Mouse (Mus musculus): ENCODE data around the gene Fto.

The Fto gene

DNA sequence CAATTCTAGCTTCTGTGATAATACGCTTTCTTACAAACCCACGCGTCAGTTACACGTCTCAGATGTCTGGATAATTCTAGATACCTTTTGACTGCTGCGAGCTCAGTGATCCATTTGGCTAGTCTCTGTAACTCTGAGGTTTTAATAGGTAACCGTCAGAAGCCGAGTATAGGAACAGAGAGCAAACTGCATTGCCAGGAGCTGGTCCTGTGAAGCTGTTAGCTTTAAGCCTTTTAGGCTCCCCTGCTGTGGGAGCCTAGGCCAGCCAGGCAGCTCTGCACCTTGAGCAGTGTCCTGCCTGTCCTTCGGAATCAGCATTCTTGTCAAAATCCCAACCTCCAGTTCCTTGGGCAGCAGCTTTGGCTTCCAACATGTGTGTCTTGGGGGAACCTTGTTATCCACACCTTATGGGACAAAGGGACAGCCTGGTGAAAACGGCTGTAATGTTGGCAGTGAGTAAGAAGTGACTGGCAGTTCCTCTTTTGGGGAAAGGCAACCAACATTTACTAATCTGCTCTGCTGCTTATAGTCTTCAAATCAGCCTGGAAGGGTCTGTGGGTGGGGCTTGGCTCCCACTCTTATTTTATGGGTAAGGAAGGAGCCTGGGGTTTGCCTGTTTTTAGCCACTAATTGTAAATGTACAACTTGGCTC is 77.2 kb downstream of the Fto start:
- no peak for DNase-seq (ENCODE audit: low spot score)

DNA sequence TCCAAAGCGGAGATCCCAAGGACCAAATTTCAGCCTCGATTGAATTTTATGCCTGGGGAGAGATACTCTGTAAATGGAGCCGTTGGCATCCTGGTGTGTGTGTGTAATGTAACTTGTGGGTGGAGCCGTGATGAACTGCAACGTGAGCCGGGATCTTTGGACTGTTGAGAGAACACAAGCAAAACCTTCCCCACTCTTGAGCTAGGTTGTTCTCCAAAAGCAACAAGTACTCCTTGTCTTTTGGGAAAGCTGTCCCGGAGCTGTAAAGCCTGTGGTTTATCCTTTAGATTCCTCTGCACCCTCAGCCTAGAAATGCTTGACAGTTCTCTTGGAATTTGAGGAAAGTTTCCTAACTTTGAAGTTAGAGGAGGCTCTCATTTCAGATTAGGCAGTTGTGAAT is 78.9 kb downstream of the Fto start:
- DNase-seq (ENCODE audit: low spot score) = no peak

DNA sequence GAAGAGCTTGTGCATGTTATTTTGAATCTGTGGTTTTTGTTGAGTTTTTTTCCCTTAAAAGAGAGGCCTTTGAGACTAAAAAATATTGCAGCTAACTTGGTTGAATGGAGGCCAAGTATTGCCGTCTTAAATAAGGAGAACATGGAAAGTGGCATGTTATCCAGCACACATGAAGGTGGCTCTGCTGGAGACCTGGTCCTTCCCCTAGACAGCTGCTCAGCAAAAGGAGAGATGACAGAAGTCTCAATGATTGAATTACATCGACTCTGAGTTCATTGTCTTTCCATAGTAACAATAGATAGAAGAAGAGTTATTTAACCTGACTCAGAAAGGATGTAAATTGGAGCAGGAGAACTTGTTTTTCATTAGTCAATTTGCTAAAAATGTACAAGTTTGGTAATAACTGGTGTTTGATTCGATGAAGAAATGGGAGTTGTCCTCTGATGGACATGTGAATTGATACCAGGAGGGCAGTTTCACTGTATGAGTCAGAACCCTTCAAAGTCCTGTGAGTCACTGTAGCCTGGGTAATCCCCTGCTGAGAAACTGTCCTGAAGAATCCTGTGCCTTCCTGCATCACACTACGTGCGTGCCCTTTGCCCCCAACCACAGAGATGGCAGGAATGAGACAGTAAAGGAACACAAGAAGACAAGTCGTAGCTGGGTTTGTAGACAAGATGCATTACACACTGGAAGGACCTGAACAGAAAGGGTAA is 82.2 kb downstream of the Fto start:
- no peak for DNase-seq (ENCODE audit: low spot score)

DNA sequence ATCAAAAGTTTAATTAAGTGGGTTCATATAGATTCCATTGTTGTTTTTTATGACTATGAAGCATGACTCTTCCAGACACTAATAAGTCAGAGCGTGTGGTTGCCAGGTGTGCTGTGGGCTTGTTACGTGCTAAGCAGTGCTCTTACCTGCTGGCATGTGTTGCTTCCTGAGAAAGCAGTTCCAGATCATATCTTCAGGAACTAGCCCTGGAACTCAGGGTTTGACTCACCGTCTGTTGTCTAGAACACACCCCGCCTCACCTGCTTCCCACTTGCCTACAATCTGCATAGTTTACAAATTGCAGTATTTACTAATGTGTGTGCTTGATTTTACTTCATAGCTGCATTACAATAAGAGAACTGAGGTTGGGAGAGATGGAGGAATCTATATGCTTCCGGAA is 84.7 kb downstream of the Fto start:
- DNase-seq (ENCODE audit: low spot score) = no peak

DNA sequence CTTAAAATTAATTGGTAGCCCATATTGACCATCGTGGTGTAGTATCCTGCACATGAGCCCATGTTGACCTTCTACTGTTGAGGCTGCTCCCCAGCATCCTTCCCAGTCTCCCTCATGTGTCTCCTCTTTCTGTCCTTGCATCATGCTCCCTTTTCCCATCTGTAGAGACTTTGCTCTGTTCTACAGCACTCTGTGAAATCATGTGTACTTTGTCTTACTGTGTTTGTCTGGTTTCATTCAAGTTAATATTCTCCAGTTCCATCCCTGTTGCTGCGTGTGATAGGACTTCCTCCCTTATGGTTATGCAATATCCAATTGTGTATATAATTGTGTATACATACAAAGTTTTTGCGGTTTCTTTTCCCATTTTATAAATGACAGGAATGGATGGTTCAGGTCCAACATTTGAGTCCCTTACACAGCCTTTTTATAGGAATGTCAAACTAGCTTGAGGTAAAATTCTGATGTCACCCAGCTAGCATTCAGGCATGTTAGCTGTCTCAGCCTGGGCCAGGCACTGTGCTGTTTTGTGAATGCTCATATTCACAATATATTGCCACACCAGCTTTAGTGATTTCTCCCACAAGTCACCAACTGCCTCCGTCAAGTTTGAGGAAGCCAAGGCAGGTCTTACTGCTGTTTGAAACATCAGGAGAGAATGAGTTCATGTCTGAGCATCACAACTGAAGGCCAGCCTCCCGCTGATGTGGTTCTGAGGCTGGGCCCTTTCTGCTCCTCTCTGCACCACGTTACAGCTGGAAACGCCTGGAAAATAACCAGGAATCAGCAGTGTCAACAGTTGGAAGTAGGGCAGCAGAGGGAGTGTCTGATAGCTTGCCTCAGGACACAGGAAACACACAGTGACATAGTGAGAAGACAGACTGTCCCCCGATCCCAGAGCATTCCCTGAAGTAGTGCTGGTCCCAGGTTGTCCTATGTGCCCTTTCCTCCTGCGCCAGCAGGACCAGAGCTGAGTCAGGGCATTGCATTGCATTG is 90.0 kb downstream of the Fto start:
- no peak for DNase-seq (ENCODE audit: low spot score)

DNA sequence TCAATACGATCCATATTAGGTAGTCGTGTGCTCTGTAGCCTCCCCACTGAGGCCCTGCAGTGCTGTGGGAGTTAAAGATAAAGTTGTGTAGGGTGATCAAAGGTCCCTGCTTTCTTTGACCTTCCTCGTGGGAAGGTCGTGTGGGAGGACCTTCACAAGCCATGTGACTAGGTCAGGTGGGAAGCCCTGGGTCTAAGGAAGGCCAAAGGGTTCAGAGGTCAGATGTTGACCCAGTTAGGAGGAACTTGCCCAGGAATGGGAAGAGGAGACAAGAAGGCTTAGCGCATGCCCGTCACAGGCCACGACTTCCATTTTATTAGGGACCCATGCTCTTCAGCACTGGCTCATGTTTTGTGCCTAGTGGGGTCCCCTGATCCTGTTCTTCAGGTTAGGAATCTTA is 91.0 kb downstream of the Fto start:
- no peak for DNase-seq (ENCODE audit: low spot score)

DNA sequence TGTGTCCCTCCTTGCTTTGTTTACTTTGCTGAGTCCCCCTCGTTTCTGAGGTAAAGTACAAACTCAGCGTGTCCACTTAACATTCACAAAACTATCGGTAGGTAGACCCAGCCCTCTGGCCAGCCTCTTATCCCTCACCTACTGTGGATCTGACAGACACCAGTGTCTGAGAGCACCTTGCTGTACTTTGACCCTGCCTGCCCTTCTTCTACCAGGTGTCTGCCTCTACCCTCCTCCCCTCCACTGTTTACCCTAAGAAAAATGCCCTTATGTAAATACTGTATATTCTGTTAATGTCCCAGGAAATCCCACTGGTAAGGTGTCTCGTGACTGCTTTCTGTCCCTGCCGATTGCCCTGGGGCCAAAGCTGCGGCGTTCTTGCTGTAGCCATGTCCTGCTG is 91.8 kb downstream of the Fto start:
- no peak for DNase-seq (ENCODE audit: low spot score)

DNA sequence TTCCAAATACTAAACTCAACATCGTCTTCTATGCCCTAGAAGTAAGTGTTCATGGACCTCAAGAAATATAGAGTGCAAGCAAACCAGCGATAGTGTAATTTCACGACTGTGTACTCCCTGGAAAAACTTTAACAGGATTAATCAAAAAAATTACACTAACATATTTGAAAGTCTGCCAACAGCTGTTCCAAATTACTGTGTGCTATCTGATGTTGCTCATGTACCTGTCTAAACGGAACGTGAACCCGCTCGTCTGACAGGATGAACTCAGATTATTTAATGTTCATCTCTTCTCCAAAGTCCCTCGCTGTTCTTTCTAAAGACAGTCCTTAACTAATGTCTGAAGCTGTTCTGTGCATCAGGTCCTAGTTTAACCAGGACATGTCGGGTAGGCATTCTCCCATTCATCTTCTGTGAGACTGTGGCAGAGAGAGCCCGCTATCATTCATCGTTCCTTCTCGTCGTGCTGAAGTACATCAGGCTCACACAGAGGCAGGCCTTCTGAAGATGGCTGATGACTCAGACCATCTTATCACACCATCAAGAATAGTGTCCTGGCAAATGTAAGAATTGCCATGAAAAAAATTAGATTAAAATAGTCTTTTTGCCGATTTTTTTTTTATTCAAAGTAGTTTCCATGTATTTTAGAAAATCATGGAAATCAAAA is 93.4 kb downstream of the Fto start:
- no peak for DNase-seq (ENCODE audit: low spot score)

DNA sequence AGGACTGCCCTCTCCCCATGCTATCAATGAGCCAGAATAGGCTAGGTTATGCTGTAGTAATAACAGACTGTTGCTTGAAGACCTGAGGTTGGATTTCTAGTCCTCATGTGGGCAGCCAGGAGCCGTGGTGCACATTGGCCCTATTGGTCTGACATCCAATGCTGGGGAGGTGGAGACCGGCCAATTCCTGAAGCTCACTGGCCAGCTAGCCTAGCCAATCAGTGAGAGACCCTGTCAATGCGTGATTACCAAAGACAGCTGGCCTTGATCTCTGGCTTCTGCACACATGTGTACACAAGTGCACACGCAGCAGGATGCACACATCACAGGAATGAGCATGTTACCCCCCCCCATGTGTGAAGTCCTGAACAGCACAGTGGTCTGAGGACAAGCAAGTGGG is 94.6 kb downstream of the Fto start:
- no peak for DNase-seq (ENCODE audit: low spot score)

DNA sequence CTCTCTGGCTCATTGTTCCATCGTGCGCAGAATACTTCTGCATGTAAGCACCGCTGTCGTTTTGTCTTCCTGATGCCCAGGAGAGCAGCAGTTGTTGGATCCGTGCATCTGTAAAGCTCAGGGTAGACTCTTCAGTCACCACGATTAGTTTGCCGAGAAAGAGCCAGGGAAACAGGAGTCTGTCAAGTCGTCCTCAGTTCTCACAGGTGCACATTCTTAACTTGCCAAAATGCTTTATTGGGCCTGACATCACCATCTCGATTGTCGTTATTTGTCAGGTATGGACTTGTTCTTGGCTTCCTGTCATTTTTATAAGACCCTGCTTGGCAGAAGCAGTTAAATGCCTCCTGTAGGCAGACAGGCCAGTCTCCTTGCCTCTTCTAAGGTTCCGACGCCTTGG is 96.7 kb downstream of the Fto start:
- DNase-seq (ENCODE audit: low spot score) = no peak

DNA sequence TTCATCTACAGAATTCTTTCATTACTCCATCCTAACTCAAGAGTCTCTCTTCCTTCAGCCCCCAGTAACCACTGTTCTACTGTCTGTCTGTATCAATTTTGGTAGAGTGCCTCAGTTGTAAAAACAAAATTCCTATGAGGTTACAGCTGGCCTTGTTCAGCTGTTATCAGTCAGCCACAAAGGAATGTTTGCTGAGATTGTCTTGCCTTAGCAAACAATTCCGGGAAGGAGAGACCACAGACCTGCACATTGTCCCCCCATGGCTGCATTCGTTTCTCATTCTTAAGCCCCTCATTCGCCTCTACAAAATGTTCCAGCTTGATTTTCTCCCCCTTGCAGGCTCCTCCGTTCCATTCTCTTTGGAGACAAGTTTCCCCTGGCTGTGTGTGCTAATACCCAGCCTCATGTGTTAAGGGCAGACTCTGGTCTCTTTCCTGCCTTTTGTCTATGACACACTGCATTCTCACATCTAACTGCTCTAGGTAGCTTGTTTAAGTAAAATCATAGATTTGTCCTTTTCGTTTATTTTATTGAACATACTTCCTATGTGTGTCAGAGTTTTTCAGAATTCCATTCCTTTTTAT is 111.3 kb downstream of the Fto start:
- no peak for DNase-seq (ENCODE audit: low spot score)

DNA sequence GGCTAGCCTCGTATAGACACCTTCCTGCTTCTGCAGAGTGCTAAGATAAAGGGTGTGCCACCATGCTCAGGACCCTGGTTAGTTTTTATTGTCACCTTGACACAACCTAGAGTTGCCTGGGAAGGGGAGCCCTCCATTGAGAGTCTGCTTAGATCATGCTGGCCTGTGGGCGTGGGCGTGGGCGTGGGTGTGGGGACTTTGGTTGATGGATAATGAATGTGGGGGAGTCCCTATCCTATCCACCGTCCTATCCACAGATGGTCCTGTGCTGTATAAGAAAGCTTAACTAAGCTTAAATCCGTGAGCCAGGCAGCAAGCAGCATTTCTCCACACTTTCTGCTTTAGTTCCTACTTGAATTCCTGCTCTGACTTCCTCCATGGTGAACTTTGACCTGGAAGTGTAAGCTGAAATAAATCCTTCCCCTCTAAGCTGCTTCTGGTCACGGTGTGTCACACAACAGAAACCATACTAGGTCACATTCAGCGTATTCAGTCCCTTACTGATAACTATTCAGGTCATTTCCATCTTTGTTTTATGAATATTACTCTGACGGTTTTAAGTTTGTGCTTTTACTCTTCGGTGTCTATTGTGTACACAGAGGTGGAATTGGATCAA is 112.0 kb downstream of the Fto start:
- DNase-seq (ENCODE audit: low spot score) = no peak

DNA sequence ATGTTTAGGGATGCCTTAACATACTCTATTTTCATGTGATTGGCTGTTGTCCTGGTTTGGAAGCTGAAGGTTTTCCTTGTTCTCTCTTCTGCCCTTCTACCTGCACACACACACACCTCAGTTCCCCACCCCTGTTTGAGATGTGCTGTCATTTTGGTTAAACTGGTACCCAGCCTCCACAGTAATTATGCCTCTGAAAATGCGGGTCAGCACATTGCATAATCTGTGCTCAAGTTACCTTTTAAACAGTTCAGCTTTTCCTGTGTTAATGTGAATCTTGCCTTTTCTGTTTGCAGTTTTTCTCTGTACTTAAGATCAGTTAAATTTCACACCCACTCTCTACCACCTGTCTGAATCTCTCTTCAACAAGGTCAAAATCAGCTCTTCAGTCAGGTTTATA is 113.2 kb downstream of the Fto start:
- DNase-seq (ENCODE audit: low spot score) = no peak

DNA sequence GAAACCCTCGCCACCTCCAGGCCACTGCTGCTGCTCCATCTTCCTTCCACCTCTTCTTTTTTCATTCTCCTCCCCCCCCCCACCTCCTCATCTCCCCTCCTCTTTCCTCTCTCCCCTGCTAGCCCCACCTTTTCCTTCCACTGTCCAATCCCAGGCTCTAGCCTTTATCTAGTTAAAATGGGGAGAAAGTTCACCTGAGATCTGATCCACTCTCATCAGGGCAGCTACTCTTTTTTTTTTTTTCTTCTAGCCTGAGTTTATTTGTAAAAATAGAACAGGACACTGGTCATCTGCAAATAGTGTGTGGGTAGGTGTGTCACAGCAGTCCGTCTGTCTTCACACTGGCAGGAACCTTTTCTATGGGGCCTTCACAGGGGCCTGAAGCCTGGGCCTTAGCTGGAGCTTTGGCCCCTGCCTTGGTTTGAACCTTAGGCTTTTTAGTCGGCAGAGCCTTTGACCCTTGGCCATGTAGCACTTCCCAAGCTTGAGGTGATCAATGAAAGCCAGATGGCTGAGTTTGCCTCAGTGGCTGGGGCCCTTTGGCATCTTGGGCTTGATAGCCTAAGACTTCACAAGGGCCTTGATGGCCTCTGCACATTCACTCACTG is 117.1 kb downstream of the Fto start:
- no peak for DNase-seq (ENCODE audit: low spot score)

DNA sequence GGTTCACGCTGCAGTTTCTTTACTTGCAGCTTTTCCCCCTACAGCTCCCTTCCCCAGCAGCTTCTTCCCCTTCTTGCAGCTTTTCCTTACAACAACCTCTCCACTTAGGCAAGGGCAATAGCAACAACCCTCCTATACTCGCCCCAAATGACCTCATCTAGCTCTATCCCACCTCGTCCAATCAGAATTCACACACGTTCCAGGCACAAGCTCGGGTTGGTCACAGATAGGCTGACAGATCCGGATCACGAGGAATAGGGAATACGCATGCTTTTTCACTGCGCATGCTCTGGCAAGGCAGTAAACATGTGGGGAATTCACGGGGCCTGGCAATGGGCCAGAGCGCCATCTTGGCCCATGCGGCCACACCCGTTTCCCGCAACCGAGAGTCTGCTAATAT is 122.7 kb downstream of the Fto start:
- DNase-seq (ENCODE audit: low spot score) = no peak

DNA sequence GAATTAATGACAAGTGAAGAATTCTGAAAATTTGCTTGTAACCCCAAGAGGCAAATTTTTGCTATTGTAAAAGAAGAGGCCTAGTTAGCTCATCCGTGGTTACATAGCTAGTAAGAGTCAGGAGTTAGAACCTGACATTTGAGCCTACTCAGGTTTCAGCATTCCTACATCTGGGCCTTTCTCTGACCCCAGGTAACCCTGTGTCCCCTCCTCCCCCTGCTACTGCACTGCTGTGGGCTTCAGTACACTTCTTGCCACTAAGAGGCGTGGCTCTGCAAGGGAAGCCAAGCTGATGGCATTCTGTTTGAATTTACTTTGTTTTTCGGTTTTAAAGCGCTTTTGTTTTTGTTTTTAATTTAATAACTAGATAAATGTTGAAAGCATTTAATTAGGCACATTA is 130.6 kb downstream of the Fto start:
- peak; percentile 76 for DNase-seq (ENCODE audit: low spot score)

DNA sequence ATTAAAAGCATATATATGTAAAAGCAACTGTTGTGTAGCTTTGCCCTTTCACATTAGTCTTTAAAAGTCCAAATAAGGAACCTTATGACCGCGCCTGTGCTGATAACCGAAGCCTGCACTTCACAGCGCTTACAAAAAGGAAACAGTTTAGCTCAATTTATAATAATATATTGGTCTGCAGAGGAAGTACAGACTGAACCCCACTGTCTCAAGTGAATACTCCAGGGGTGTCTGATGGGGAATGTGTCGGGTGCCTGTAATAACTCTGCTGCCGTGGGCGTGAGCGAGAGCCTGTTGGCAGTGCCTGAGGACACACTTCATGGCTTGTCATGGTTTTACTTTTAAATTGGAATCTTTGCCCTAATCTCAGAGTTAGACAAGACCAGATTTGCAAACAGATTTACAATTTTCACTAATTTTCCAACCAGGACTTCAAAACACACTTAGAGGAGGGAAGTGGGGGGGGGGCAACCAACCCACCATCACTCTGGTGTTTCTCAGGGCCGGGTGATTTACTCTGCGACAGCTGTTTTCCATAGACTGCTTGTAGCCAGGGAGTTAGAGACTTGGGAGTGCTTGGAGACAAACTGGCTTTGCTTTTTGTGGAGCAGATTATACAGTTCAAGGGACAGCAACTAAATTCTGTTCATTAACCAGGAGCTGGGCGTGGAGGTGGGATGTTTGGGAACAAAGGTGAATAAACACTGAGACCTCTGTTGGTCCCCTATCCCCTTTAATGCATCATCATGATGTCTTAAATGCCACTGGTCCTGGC is 131.5 kb downstream of the Fto start:
- peak; percentile 58 for DNase-seq (ENCODE audit: low spot score)

DNA sequence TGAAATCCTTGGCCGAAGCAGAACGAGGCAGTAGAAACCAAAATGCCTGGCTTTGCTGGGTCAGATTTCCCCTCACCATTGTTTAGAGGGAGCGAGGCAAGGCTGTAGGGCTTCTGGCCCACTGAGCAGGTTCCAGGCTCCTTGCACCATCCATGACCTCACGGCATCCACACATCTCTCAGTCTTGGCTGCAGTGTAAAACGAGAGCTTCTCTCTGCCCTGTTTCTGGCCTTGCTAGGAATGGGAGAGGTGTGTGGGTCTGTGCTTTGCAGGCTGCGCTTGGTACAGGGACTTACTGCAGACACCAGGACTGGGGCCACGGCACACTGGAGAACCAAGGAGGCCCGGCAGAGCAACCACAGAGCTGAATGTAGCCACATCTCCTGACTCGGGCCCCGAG is 132.2 kb downstream of the Fto start:
- peak; percentile 18 for DNase-seq (ENCODE audit: low spot score)

DNA sequence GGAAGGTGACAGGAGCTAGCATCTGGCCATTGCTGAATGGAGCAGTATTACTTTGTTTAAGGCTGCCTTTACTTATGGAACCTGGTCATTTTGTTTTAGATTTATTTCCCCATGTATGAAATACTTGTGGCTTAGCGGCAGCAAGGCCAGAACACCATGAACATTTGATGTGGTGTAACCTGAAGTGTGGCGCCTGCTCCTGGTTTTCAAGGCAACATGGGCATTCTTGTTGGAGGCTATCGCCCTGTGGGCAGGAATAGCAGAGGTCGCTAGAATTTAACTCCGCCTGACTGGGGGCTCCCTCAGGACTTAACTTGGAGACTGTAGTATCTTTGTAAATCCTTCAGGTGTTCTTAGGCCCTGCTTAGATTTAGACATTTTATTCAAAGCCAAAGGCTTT is 132.7 kb downstream of the Fto start:
- no peak for DNase-seq (ENCODE audit: low spot score)

DNA sequence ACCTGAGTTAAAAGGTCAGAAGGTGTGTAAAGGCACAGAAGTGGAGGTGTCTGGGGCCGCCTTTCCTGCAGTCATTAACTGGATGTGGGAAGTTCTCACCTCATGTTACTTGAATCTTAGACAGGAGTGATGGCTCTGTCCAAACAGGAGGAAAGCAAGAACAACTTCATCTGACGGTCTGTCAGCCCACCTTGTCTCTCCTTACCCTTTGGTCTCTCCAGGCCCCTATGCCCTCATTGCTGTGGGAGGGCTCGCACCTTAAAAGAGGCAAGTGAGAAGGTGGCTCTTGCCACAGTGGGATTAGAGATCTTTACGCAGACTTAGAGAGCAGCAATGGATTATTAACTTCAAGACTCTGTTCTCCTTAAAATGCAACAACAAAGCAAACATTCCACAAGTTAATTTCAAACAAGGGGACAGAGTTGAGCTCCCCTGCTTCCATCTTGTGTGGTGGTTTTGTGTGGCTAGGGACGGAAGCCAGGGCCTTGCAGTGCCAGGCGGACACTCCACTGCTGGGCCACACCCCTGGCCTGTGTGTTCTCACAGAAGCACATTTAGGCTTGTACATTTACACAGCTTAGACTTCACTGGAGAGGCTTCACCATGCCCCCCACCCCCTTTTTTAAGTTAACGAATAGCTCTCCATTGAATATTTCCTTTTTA is 135.5 kb downstream of the Fto start:
- DNase-seq (ENCODE audit: low spot score) = no peak
